Mouse (Mus musculus): ENCODE measurements around the gene Adcy4.

Gene Adcy4

GRCm38 (mm10) chr14:55788256-55789050 lies 4.6 kb upstream of the Adcy4 start, which contains the start of gene Ripk3:
TSS of gene Ripk3 (minus strand) at chr14:55788865.
- peak in 1 of 2 experiments; percentile 5 for DNase-seq (ENCODE audit: low spot score in 2 of 2)

GRCm38 (mm10) chr14:55787731-55788130 lies 3.8 kb upstream of the Adcy4 start:
- DNase-seq (ENCODE audit: low spot score in 2 of 2) = peak in 1 of 2 experiments; percentile 3

- no peak for DNase-seq (ENCODE audit: low spot score in 2 of 2)
Measured at GRCm38 (mm10) chr14:55785195-55785594, 1.3 kb upstream of the Adcy4 start.

DNA sequence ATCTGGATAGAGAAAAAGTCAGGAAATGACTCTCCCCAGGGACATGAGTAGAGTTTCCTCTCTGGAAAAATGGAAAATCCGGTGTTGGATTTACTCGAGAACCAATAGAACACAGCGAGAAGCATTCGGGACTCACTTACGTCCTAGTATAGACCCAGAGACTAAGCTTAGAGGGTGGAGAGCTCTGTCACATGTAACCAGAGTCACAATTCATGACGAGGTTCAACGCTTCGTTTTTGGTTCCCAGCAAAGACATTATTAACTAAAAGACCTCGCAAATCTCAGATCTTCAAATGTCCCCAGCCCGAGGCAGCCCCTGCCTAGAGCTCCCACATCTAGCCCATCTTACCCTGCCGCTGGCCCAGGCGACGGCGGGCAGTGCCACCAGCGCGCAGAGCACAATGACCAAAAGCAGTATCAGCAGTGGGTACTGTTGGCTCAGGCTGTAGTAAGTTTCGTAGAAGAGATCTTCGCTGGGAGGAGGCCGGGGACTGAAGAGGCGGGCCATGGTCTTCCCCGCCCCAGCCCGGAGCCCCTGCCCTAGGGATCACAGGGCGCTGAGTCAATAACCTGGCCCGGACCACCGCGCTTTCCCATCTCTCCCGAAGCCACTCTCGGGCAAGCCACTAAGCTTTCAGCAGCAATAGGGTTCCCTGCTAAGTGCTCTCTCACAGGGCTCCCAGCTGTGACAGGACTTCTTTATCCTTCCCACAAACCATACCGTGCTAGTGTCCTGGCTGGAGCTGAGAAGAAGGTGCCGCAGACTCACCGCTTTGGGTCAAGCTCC lies 531 bp downstream of the Adcy4 start:
- DNase-seq (ENCODE audit: low spot score in 2 of 2) = no peak

GRCm38 (mm10) chr14:55782361-55782960 lies 1.4 kb downstream of the Adcy4 start:
- DNase-seq (ENCODE audit: low spot score in 2 of 2) = no peak

DNA sequence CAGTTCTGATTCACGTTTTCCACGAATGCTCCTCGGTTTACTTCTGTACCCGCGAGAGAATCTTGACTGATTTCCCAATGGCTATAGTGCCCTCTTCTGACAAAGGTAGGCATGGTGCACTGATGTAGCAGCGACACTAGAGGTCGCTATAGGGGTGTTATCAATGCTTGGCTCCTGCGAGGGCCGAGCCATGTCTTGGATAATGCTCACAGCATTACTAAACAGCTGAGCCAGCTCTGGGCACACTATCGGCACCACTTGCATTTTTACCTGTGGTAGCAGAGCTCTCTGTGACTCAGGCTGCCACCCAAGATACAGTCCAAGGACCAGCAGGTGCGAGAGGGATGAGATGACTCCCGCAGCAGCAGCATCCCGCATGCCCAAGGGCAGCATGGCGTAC lies 2.6 kb downstream of the Adcy4 start:
- peak in 1 of 2 experiments; percentile 32 for DNase-seq (ENCODE audit: low spot score in 2 of 2)

DNA sequence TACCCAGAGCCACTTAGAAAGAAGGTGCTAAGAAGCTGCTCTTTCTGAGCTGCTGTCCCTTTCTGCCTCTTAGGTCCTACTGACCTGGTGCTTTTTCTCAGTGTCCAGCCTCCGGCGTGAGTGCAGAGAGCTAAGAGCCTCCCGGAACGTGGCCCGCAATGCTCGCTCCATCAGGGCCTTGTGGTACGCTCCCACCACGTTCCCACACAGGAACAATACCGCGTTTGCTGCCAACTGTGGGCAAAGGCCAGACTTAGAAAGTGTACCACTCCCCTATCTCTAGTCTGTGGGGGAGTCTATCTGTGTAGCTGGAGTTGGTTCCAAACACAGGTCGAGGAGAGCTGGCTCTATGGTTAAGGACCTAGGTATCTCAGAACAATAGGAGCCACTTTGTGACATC lies 3.2 kb downstream of the Adcy4 start:
- peak in 1 of 2 experiments; percentile 4 for DNase-seq (ENCODE audit: low spot score in 2 of 2)

DNA sequence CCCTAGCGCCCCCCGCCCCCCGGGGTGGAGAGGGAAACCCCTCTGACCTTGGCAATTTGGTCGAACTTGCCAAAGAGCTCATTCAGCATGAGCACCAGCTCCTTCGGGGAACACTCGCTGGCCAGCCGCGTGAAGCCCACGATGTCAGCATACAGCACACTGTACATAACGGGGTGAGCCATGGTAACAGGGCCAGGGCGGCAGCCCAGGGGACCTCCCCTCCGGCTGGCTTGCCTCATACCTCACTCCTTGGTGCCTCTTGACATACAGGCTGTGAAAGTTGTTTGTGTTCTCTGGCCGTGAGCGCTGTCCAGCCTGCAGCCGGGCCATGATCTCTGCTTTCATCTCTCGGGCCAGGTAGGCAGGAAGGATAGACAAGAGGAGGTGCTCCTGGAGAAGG lies 4.2 kb downstream of the Adcy4 start:
- DNase-seq (ENCODE audit: low spot score in 2 of 2) = peak; percentile 3

DNA sequence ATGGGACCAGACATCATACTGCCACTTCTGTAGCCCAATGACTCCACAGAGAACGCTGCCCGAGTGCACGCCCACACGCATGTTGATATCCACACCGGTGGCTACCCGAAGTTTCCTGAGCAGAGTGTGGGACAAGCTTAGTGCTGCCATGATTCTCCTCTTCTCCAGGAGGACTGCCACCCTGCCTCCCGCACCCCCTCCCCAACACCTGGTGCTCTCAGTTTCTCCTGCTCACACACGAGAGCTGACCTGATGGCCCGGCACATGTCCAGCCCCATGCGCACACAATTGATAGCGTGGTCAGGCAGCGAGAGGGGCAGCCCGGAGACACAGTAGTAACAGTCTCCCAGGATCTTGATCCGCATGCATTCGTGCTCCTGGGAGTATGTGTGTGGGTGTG lies 5.2 kb downstream of the Adcy4 start:
- peak in 1 of 2 experiments; percentile 4 for DNase-seq (ENCODE audit: low spot score in 2 of 2)

DNA sequence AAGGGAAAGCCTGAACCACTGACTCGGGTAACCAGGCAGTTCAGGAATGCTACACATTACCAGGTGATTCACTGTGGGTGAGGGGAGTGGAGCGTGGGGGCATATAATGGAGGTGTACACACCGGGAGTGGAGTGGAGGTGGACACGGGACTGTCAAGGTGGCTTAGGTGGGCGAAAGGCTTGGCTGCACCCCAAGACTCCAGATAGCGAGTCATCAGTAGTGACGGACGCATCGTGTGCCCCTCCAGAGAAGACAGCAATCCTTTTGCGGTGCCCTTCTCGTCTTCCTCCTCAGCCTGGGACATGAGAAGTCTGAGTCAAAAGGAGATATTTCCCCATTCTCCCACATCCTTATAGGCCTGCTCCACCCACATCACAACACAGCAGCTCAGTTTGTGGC lies 6.1 kb downstream of the Adcy4 start:
- DNase-seq (ENCODE audit: low spot score in 2 of 2) = peak in 1 of 2 experiments; percentile 2

- peak in 1 of 2 experiments; percentile 1 for DNase-seq (ENCODE audit: low spot score in 2 of 2)
Measured at GRCm38 (mm10) chr14:55777176-55777575, 6.7 kb downstream of the Adcy4 start.

- no peak for DNase-seq (ENCODE audit: low spot score in 2 of 2)
Measured at GRCm38 (mm10) chr14:55776711-55777110, 7.2 kb downstream of the Adcy4 start.

GRCm38 (mm10) chr14:55769087-55769703 lies 14.7 kb downstream of the Adcy4 start:
- no peak for DNase-seq (ENCODE audit: low spot score in 2 of 2)

DNA sequence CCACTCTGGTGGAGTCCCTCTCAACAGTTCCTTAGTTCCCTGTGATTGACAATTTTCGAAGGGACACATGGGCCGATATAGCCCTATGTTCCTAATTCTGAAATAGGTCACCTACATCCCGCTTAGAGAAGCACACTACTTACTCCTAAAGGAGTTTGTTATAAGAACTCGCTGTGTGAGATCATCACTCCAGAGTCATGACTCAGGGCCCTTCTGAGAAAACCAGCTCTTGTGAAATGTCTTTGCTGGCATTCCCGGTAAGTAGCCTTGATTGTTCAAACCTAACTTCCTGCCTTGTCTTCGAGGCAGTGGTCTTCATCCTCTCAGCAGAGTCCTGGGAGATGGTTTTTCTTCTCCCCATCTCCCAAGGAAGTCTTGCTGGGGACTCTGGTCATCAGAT lies 15.3 kb downstream of the Adcy4 start:
- no peak for DNase-seq (ENCODE audit: low spot score in 2 of 2)

DNA sequence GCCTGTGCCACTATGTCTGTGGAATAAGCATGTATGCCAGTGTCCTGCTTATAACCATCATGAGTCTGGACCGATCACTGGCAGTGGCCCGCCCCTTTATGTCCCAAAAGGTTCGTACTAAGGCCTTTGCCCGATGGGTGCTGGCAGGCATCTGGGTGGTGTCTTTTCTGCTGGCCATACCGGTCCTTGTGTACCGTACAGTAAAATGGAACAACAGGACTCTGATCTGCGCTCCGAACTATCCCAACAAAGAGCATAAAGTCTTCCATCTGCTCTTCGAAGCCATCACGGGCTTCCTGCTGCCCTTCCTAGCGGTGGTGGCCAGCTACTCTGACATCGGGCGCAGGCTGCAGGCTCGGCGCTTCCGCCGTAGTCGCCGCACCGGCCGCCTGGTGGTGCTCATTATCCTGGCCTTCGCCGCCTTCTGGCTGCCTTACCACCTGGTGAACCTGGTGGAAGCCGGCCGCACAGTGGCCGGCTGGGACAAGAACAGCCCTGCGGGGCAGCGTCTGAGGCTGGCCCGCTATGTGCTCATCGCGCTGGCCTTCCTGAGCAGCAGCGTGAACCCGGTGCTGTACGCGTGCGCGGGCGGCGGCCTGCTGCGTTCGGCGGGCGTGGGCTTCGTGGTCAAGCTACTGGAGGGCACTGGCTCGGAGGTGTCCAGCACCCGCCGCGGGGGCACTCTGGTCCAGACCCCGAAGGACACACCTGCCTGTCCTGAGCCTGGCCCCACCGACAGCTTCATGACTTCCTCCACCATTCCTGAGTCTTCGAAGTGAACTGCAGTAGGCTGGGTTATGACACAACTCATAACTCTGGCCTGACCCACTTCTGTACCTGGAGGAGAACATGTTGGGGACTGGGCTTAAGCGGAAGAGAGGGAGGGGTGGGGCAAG lies 16.1 kb downstream of the Adcy4 start:
- DNase-seq (ENCODE audit: low spot score in 2 of 2) = peak in 1 of 2 experiments; percentile 42

GRCm38 (mm10) chr14:55765696-55766095 lies 18.2 kb downstream of the Adcy4 start, which contains the start of gene Ltb4r1:
TSS of gene Ltb4r1 (plus strand) at chr14:55765962.
- DNase-seq (ENCODE audit: low spot score in 2 of 2) = no peak

GRCm38 (mm10) chr14:55763166-55763565 lies 20.7 kb downstream of the Adcy4 start:
- DNase-seq (ENCODE audit: low spot score in 2 of 2) = no peak

DNA sequence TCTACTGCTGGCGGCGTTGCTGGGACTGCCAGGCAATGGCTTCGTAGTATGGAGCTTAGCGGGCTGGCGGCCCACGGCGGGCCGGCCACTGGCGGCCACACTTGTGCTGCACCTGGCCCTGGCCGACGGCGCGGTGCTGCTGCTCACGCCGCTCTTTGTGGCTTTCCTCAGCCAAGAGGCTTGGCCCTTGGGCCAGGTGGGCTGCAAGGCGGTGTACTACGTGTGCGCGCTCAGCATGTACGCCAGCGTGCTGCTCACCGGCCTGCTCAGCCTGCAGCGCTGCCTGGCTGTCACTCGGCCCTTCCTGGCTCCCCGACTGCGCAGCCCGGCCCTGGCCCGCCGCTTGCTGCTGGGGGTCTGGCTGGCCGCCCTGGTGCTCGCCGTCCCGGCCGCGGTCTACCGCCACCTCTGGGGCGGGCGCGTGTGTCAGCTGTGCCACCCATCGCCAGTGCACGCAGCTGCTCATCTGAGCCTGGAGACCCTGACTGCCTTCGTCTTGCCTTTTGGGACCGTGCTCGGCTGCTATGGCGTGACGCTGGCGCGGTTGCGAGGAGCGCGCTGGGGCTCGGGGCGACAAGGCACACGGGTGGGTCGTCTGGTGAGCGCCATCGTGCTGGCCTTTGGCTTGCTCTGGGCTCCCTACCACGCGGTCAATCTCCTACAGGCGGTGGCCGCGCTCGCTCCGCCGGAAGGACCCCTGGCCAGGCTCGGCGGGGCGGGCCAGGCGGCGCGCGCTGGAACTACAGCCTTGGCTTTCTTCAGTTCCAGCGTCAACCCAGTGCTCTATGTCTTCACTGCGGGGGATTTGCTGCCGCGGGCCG lies 21.7 kb downstream of the Adcy4 start:
- DNase-seq (ENCODE audit: low spot score in 2 of 2) = peak in 1 of 2 experiments; percentile 56

- no peak for DNase-seq (ENCODE audit: low spot score in 2 of 2)
Measured at GRCm38 (mm10) chr14:55761163-55761562, 22.7 kb downstream of the Adcy4 start, which contains the start of gene Ltb4r2. TSS of gene Ltb4r2 (plus strand) at chr14:55761428.

- DNase-seq (ENCODE audit: low spot score in 2 of 2) = peak; percentile 54 to 77
Measured at GRCm38 (mm10) chr14:55760156-55760555, 23.7 kb downstream of the Adcy4 start.

Data from frontal cortex, postnatal 10 days (tissue).